Mouse (Mus musculus): Measurements from ENCODE around the gene Sh3bp1. TPM values are rescaled to one million over a fixed set of nuclear protein-coding genes. Genes with fewer than 3 reads are reported as not detected.

Gene Sh3bp1
- total RNA-seq, 2 experiments from 2014 or later = 3.3 to 3.6 TPM

GRCm38 (mm10) chr15:78912040-78912439 lies 12.5 kb downstream of the Sh3bp1 start:
- intact Hi-C loops (cut with DNase I; ENCODE audit: low total_unique reads) = no loop called here

GRCm38 (mm10) chr15:78913632-78914090 lies 14.1 kb downstream of the Sh3bp1 start, which contains the start of gene Pdxp:
Gene Pdxp (plus strand): TSS chr15:78913919.
- peak; percentile 97 for DNase-seq
- intact Hi-C loops (cut with DNase I; ENCODE audit: low total_unique reads) = no loop called here

More at GRCm38 (mm10) chr15:78912040-78912439, 12.5 kb downstream of the Sh3bp1 start:
- DNase-seq = no peak

- intact Hi-C loops (cut with DNase I; ENCODE audit: low total_unique reads) = no loop called here
- no peak for DNase-seq
Measured at GRCm38 (mm10) chr15:78914091-78914822, 14.7 kb downstream of the Sh3bp1 start.

GRCm38 (mm10) chr15:78914823-78915659 lies 15.5 kb downstream of the Sh3bp1 start:
- DNase-seq = no peak
- intact Hi-C loops (cut with DNase I; ENCODE audit: low total_unique reads) = no loop called here

DNA sequence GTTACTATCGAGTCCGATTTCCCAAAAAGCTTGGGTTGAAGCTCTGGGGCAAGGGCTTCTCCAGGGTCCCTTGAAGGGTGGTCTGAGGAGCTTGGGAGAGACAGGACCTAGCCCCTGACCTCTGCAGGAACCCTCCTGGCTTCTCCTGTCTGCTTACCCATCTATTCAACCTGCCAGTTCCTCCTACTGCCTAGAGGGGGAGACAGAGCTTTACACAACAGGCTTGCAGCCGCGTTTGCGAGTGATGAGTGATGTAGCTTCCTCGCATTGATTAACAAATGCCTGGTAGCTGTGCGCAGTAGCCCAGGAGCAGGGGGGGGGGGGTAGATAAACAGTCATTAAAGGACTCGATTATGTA lies 16.1 kb downstream of the Sh3bp1 start:
- intact Hi-C loops (cut with DNase I; ENCODE audit: low total_unique reads) = no loop called here
- peak; percentile 65 for DNase-seq

DNA sequence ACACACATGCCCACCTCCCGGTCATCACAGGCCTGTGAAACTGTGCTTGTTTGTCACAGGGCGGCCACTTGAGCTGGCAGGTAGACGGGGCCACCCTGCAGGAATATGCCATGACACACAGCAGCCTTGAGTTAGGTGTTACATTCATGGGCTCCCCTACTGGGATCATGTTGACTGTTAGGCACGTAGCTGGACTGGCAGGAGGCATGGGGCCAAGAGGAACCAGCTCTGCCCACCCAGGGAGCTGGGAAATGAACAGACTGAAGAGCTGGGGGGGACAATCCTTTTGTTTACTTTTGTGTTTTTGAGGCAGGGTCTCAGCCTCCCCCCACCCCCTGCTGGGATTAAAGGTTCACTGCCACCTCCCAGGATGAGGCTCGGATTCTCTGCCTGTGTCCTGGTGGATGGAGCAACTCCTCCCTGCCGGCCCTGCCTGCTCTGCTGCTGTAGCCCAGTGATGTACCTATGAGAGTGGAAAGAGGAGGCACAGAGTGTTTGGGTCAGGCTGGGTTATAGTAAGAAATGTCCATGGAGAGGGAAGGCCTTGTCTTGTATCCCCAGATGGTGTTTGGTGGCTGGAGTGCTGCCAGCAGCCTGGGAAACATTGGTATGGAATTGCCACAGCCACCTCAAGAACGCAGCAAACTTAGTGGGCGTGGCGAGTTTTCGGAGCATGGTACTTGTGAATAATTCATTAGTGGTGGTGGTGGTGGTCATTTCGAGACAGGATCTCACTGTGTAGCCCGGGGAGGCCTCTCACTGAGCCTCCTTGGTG lies 16.7 kb downstream of the Sh3bp1 start:
- no peak for DNase-seq
- intact Hi-C loops (cut with DNase I; ENCODE audit: low total_unique reads) = no loop called here

DNA sequence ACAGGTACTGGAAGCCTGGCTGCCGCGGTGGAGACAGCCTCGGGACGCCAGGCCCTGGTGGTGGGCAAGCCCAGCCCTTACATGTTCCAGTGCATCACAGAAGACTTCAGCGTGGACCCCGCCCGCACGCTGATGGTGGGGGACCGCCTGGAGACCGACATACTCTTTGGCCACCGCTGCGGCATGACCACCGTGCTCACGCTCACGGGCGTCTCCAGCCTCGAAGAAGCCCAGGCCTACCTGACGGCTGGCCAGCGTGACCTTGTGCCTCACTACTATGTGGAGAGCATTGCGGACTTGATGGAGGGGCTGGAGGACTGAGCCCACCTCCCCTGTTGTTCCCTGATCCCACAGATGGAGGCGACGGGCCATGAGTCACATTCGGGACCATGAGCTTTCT lies 18.6 kb downstream of the Sh3bp1 start:
- intact Hi-C loops (cut with DNase I; ENCODE audit: low total_unique reads) = no loop called here
- no peak for DNase-seq

- intact Hi-C loops (cut with DNase I; ENCODE audit: low total_unique reads) = no loop called here
- DNase-seq = no peak
Measured at GRCm38 (mm10) chr15:78919914-78920313, 20.3 kb downstream of the Sh3bp1 start.

DNA sequence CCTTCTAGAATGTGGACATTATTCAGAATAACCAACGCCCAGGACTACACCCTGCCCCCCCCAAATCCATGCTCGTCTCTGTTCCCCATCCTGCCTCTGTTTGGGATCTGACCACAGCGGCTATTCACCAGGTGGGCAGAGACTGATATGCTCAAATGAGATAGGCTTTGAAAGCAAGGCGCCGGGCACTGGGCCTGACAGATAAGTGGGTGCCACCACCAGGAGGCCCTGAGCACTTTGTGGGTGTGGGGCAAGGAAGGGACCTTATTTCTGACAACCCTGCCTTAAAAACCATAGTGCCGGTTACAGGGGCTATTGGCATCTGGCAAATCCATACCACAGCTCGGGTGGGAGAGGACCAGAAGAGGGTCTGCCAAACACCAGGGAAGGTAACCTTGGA lies 23.1 kb downstream of the Sh3bp1 start:
- DNase-seq = no peak
- intact Hi-C loops (cut with DNase I; ENCODE audit: low total_unique reads) = no loop called here

DNA sequence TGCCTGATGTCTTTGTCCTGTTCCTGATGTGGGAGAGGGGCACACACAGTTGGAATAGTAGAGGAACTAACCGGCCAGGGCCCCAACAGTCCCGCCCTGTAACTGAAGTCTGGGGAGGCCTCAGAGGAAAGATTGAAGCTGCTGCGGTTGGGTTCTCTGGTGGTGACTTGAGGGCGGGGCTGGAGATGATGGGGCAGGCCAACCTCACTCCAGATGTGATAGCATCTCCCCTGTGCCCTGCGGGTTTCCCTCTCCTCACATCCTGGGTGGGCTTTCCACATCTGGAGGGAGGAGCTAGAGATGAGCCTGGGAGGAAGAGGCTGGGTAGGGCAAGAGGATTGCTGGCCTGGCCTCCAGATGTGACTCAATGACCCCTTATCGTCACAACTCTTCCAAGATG lies 24.0 kb downstream of the Sh3bp1 start:
- no peak for DNase-seq
- intact Hi-C loops (cut with DNase I; ENCODE audit: low total_unique reads) = no loop called here

DNA sequence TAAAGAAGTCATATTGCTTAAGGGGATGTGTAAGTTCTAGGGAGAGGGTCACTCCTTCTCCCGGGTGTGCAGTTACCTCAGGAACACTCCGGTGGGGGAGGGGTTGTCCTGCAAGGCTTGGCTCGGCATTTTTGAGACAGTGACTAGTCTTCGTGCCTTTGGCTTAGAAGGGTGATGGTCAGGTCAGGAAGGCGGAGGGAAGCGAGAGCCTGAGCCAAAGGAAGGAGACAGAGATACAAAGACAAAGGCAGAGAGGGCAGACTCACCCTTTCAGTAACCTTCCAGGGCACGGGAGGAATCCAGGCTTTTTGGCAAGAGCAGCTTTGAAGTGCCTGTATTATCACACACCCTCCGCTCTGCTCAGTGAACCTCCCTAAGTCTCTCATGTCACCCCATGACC lies 25.6 kb downstream of the Sh3bp1 start:
- no peak for DNase-seq
- intact Hi-C loops (cut with DNase I; ENCODE audit: low total_unique reads) = no loop called here

GRCm38 (mm10) chr15:78926021-78926919 lies 26.7 kb downstream of the Sh3bp1 start, which contains the start of gene Lgals1:
Gene Lgals1 (plus strand): TSS chr15:78926725.
- DNase-seq = peak; percentile 93
- intact Hi-C loops (cut with DNase I; ENCODE audit: low total_unique reads) = no loop called here

GRCm38 (mm10) chr15:78927021-78927787 lies 27.6 kb downstream of the Sh3bp1 start:
- peak; percentile 75 for DNase-seq
- intact Hi-C loops (cut with DNase I; ENCODE audit: low total_unique reads) = no loop called here

DNA sequence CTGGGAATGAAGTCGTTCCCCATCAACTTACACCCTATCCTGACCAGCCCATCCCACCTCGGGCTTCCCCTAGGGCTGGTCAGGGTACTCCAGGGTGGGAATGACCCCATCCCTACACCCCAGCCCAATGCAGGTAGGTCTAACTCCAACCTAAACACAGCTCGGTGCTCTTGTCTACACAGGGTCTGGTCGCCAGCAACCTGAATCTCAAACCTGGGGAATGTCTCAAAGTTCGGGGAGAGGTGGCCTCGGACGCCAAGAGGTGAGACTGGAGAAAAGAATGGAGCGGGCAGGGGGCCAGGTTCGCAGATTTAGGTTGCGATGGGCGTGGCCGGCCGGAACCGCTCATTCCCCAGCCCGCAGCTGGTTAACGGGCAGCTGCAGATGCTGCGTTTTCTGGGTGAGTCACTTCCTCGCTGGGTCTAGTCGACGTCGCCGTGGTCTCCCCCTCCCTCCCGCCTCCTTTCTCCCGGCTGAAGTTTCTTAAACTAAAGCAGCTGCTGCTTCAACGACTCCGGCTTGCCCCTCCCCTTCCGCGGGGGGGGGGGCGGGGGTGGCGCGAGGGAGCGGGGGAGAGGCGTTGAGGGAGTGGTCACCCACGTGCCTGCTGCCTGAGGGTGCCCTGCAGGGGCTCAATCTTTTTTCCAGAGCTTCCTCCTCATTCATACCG lies 28.4 kb downstream of the Sh3bp1 start:
- intact Hi-C loops (cut with DNase I; ENCODE audit: low total_unique reads) = no loop called here
- DNase-seq = peak; percentile 87

- intact Hi-C loops (cut with DNase I; ENCODE audit: low total_unique reads) = no loop called here
- no peak for DNase-seq
Measured at GRCm38 (mm10) chr15:78928539-78928938, 29.0 kb downstream of the Sh3bp1 start.

GRCm38 (mm10) chr15:78930192-78930706 lies 30.7 kb downstream of the Sh3bp1 start:
- intact Hi-C loops (cut with DNase I; ENCODE audit: low total_unique reads) = no loop called here
- DNase-seq = no peak

GRCm38 (mm10) chr15:78930801-78931426 lies 31.3 kb downstream of the Sh3bp1 start:
- DNase-seq = no peak
- intact Hi-C loops (cut with DNase I; ENCODE audit: low total_unique reads) = no loop called here

All from gastrocnemius, postnatal 14 days (tissue).